Mouse (Mus musculus): ENCODE data around the gene Glud1. TPM values are rescaled to one million over a fixed set of nuclear protein-coding genes. Genes with fewer than 3 reads are reported as not detected.

Glud1 gene
- polyA plus RNA-seq, 1 experiment from 2014 or later: 63.2 TPM

GRCm38 (mm10) chr14:34330657-34331158 lies 20.2 kb downstream of the Glud1 start:
- WGBS: 91% methylated on average over 9 of the region's 9 CpGs
- no peak overlapping the region for H3K4me2 ChIP-seq (replicated peaks; ENCODE audit: low read depth, low read length)
- peaks cover 34% of the 10 kb centered on the region for H3K36me3 ChIP-seq (ENCODE audit: insufficient read depth, low read length)
- TF ChIP-seq CTCF (IDR thresholded peaks at IDR 0.05) (no peak), EP300 (IDR thresholded peaks at IDR 0.05) (no peak)
- H3K27me3 ChIP-seq (replicated peaks; ENCODE audit: insufficient read depth, low read length): no peaks in the 10 kb centered on the region
- H3K9me3 ChIP-seq (ENCODE audit: low read length): no peaks in the 10 kb centered on the region
- no peaks in the 10 kb centered on the region for H3K4me1 ChIP-seq (ENCODE audit: insufficient read depth, low read depth, low read length)
- H3K27ac ChIP-seq (ENCODE audit: low read length): no peak overlapping the region
- no peak overlapping the region for H3K4me3 ChIP-seq (ENCODE audit: low read depth, low read length)
- H3K9ac ChIP-seq (replicated peaks; ENCODE audit: low read depth): no peak overlapping the region
- ATAC-seq (no peak), DNase-seq (ENCODE audit: low spot score) (no peak)

- no peak overlapping the region for H3K9ac ChIP-seq (replicated peaks; ENCODE audit: low read depth)
- peaks cover 46% of the 10 kb centered on the region for H3K36me3 ChIP-seq (ENCODE audit: insufficient read depth, low read length)
- no peak overlapping the region for H3K27ac ChIP-seq (ENCODE audit: low read length)
- no peaks in the 10 kb centered on the region for H3K4me1 ChIP-seq (ENCODE audit: insufficient read depth, low read depth, low read length)
- no peak overlapping the region for H3K4me2 ChIP-seq (replicated peaks; ENCODE audit: low read depth, low read length)
- no peaks in the 10 kb centered on the region for H3K9me3 ChIP-seq (ENCODE audit: low read length)
- TF ChIP-seq CTCF (IDR thresholded peaks at IDR 0.05): no peak
- TF ChIP-seq EP300 (IDR thresholded peaks at IDR 0.05): no peak
- 88% methylated on average over 3 of the region's 3 CpGs for WGBS
- no peak for DNase-seq (ENCODE audit: low spot score)
- no peak for ATAC-seq
- H3K27me3 ChIP-seq (replicated peaks; ENCODE audit: insufficient read depth, low read length): no peaks in the 10 kb centered on the region
- no peak overlapping the region for H3K4me3 ChIP-seq (ENCODE audit: low read depth, low read length)
Measured at GRCm38 (mm10) chr14:34331886-34332285, 21.4 kb downstream of the Glud1 start.

GRCm38 (mm10) chr14:34332476-34332875 lies 21.9 kb downstream of the Glud1 start:
- TF ChIP-seq CTCF (IDR thresholded peaks at IDR 0.05): no peak
- no peak for TF ChIP-seq EP300 (IDR thresholded peaks at IDR 0.05)
- 88% methylated on average over 5 of the region's 5 CpGs for WGBS
- H3K9ac ChIP-seq (replicated peaks; ENCODE audit: low read depth): no peak overlapping the region
- no peak overlapping the region for H3K27ac ChIP-seq (ENCODE audit: low read length)
- DNase-seq (ENCODE audit: low spot score) (no peak), ATAC-seq (no peak)
- H3K4me3 ChIP-seq (ENCODE audit: low read depth, low read length): no peak overlapping the region
- H3K4me2 ChIP-seq (replicated peaks; ENCODE audit: low read depth, low read length): no peak overlapping the region
- H3K27me3 ChIP-seq (replicated peaks; ENCODE audit: insufficient read depth, low read length): no peaks in the 10 kb centered on the region
- no peaks in the 10 kb centered on the region for H3K9me3 ChIP-seq (ENCODE audit: low read length)
- no peaks in the 10 kb centered on the region for H3K4me1 ChIP-seq (ENCODE audit: insufficient read depth, low read depth, low read length)
- H3K36me3 ChIP-seq (ENCODE audit: insufficient read depth, low read length): peaks cover 52% of the 10 kb centered on the region

GRCm38 (mm10) chr14:34339446-34339845 lies 28.9 kb downstream of the Glud1 start:
- Histone ChIP-seq H3K36me3 (ENCODE audit: insufficient read depth, low read length) (peaks cover 37% of the 10 kb centered on the region), H3K9me3 (ENCODE audit: low read length) (no peaks in the 10 kb centered on the region), H3K27ac (ENCODE audit: low read length) (no peak overlapping the region), H3K27me3 (replicated peaks; ENCODE audit: insufficient read depth, low read length) (no peaks in the 10 kb centered on the region), H3K4me1 (ENCODE audit: insufficient read depth, low read depth, low read length) (no peaks in the 10 kb centered on the region), H3K4me2 (replicated peaks; ENCODE audit: low read depth, low read length) (no peak overlapping the region), H3K9ac (replicated peaks; ENCODE audit: low read depth) (no peak overlapping the region), H3K4me3 (ENCODE audit: low read depth, low read length) (no peak overlapping the region)
- 59% methylated on average over 1 of the region's 1 CpGs for WGBS
- ATAC-seq (no peak), DNase-seq (ENCODE audit: low spot score) (no peak)
- TF ChIP-seq CTCF (IDR thresholded peaks at IDR 0.05): no peak
- TF ChIP-seq EP300 (IDR thresholded peaks at IDR 0.05): no peak

GRCm38 (mm10) chr14:34341993-34342392 lies 31.5 kb downstream of the Glud1 start:
- no peak overlapping the region for H3K4me3 ChIP-seq (ENCODE audit: low read depth, low read length)
- DNase-seq (ENCODE audit: low spot score): no peak
- no peak overlapping the region for H3K27ac ChIP-seq (ENCODE audit: low read length)
- no peak for ATAC-seq
- H3K9ac ChIP-seq (replicated peaks; ENCODE audit: low read depth): no peak overlapping the region
- TF ChIP-seq EP300 (IDR thresholded peaks at IDR 0.05): no peak
- TF ChIP-seq CTCF (IDR thresholded peaks at IDR 0.05): no peak
- 89% methylated on average over 4 of the region's 4 CpGs for WGBS
- no peak overlapping the region for H3K4me2 ChIP-seq (replicated peaks; ENCODE audit: low read depth, low read length)
- H3K27me3 ChIP-seq (replicated peaks; ENCODE audit: insufficient read depth, low read length): no peaks in the 10 kb centered on the region
- peaks cover 16% of the 10 kb centered on the region for H3K36me3 ChIP-seq (ENCODE audit: insufficient read depth, low read length)
- no peaks in the 10 kb centered on the region for H3K9me3 ChIP-seq (ENCODE audit: low read length)
- no peaks in the 10 kb centered on the region for H3K4me1 ChIP-seq (ENCODE audit: insufficient read depth, low read depth, low read length)

GRCm38 (mm10) chr14:34343078-34343477 lies 32.6 kb downstream of the Glud1 start:
- Histone ChIP-seq H3K4me3 (ENCODE audit: low read depth, low read length) (no peak overlapping the region), H3K36me3 (ENCODE audit: insufficient read depth, low read length) (peaks cover 11% of the 10 kb centered on the region; the same call in 1 of the 2 replicates), H3K9me3 (ENCODE audit: low read length) (no peaks in the 10 kb centered on the region), H3K27me3 (replicated peaks; ENCODE audit: insufficient read depth, low read length) (no peaks in the 10 kb centered on the region), H3K4me1 (ENCODE audit: insufficient read depth, low read depth, low read length) (no peaks in the 10 kb centered on the region), H3K9ac (replicated peaks; ENCODE audit: low read depth) (no peak overlapping the region), H3K27ac (ENCODE audit: low read length) (no peak overlapping the region), H3K4me2 (replicated peaks; ENCODE audit: low read depth, low read length) (no peak overlapping the region)
- DNase-seq (ENCODE audit: low spot score) (no peak), ATAC-seq (no peak)
- WGBS: 90% methylated on average over 4 of the region's 4 CpGs
- no peak for TF ChIP-seq CTCF (IDR thresholded peaks at IDR 0.05)
- TF ChIP-seq EP300 (IDR thresholded peaks at IDR 0.05): no peak

- TF ChIP-seq CTCF (IDR thresholded peaks at IDR 0.05): no peak
- TF ChIP-seq EP300 (IDR thresholded peaks at IDR 0.05): no peak
- H3K9ac ChIP-seq (replicated peaks; ENCODE audit: low read depth): no peak overlapping the region
- no peak overlapping the region for H3K27ac ChIP-seq (ENCODE audit: low read length)
- no peaks in the 10 kb centered on the region for H3K9me3 ChIP-seq (ENCODE audit: low read length)
- no peaks in the 10 kb centered on the region for H3K27me3 ChIP-seq (replicated peaks; ENCODE audit: insufficient read depth, low read length)
- WGBS: 92% methylated on average over 5 of the region's 5 CpGs
- peaks cover 5% of the 10 kb centered on the region; the same call in 1 of the 2 replicates for H3K36me3 ChIP-seq (ENCODE audit: insufficient read depth, low read length)
- DNase-seq (ENCODE audit: low spot score): no peak
- H3K4me2 ChIP-seq (replicated peaks; ENCODE audit: low read depth, low read length): no peak overlapping the region
- H3K4me1 ChIP-seq (ENCODE audit: insufficient read depth, low read depth, low read length): no peaks in the 10 kb centered on the region
- ATAC-seq: no peak
- H3K4me3 ChIP-seq (ENCODE audit: low read depth, low read length): no peak overlapping the region
Measured at GRCm38 (mm10) chr14:34344361-34344760, 33.8 kb downstream of the Glud1 start.
